Mouse (Mus musculus) midbrain, embryonic 14.5 days (tissue): Measurements from ENCODE around the gene Gpr3. TPM values are rescaled to one million over a fixed set of nuclear protein-coding genes. Genes with fewer than 3 reads are reported as not detected.

ENCODE experiments used
- ATAC-seq: fragments of 200-750 bp; cut with Nextera tagmentation; 2 replicates; pipeline ENCODE4 v1.8.0; 2017; ENCODE audit warnings: moderate number of reproducible peaks, moderate library complexity; ENCODE audit not compliant: low FRiP score, low TSS enrichment
- DNase-seq: peaks from one replicate; pipeline ENCODE4 v3.0.0-alpha.2; 2015
- H3K27ac ChIP-seq: fragments of 300-500 bp; sonication (generic); replicated peaks from 2 replicates; pipeline ENCODE4 v1.5.1; 2014; ENCODE audit warnings: mild to moderate bottlenecking, low read depth, low read length, moderate library complexity
- H3K27me3 ChIP-seq: fragments of 300-500 bp; sonication (generic); 2 replicates; pipeline ENCODE4 v1.6.1; 2014; ENCODE audit warnings: low read length, control low read depth, mixed read lengths; ENCODE audit not compliant: control insufficient read depth, insufficient read depth
- H3K36me3 ChIP-seq: fragments of 300-500 bp; sonication (generic); 2 replicates; pipeline ENCODE4 v1.6.1; 2014; ENCODE audit warnings: low read length, control low read depth; ENCODE audit not compliant: control insufficient read depth, insufficient read depth
- H3K4me1 ChIP-seq: fragments of 300-500 bp; sonication (generic); 2 replicates; pipeline ENCODE4 v1.6.1; 2014; ENCODE audit warnings: mild to moderate bottlenecking, antibody characterized with exemption, low read length, control low read depth; ENCODE audit not compliant: control insufficient read depth, insufficient read depth
- H3K4me2 ChIP-seq: fragments of 300-500 bp; sonication (generic); 2 replicates; pipeline ENCODE4 v1.6.1; 2014; ENCODE audit warnings: mild to moderate bottlenecking, low read length, moderate library complexity
- H3K4me3 ChIP-seq: fragments of 300-500 bp; sonication (generic); replicated peaks from 2 replicates; pipeline ENCODE4 v1.5.1; 2014; ENCODE audit warnings: low read depth, low read length
- H3K9ac ChIP-seq: fragments of 300-500 bp; sonication (generic); replicated peaks from 2 replicates; pipeline ENCODE4 v1.6.1; 2014; ENCODE audit warnings: mild to moderate bottlenecking, low read length, moderate library complexity
- H3K9me3 ChIP-seq: fragments of 300-500 bp; sonication (generic); 2 replicates; pipeline ENCODE4 v1.6.1; 2016; ENCODE audit warnings: low read length, control low read depth, mixed read lengths; ENCODE audit not compliant: control insufficient read depth
- WGBS: fragments of 180-500 bp; shearing (Covaris S2); extraction: QIAGEN DNeasy Blood & Tissue Kit; methylation state at CpG from one replicate; pipeline ENCODE4 v1.1.7; 2014; 5-methylcytosine and 5-hydroxymethylcytosine counted together
- polyA plus RNA-seq: library from polyadenylated mRNA; unstranded; fragments of >200 nt; fragmentation: Nextera tagmentation; extraction: Ambion mirVana; gene quantifications from 2 replicates; pipeline ENCODE4 v1.2.1, GENCODE M21; 2014

The Gpr3 gene
- polyA plus RNA-seq, 1 experiment from 2014 or later, result 1.3 TPM

- H3K9ac ChIP-seq, result no peak overlapping the region
- no peak overlapping the region for H3K4me3 ChIP-seq
- no peak overlapping the region for H3K4me2 ChIP-seq
- no peaks in the 10 kb centered on the region for H3K27me3 ChIP-seq
- 49% methylated on average over 10 of the region's 10 CpGs for WGBS
- ATAC-seq (no peak), DNase-seq (no peak)
- H3K27ac ChIP-seq, result no peak overlapping the region; the same call in 1 of the 2 replicates
- H3K9me3 ChIP-seq, result no peaks in the 10 kb centered on the region
- peaks cover 57% of the 10 kb centered on the region for H3K36me3 ChIP-seq
- 0 out of 2 replicates have a peak, but pooled peaks cover 6% of the 10 kb centered on the region for H3K4me1 ChIP-seq
These were observed 22.9 kb downstream of the Gpr3 start for GRCm38 (mm10) chr4:133189396-133189795.

GRCm38 (mm10) chr4:133186856-133187255, 25.5 kb downstream of the Gpr3 start:
- Histone ChIP-seq H3K27me3 (no peaks in the 10 kb centered on the region), H3K9ac (no peak overlapping the region), H3K9me3 (no peaks in the 10 kb centered on the region), H3K4me3 (no peak overlapping the region), H3K4me1 (peaks cover 6% of the 10 kb centered on the region; the same call in 1 of the 2 replicates), H3K36me3 (peaks cover 34% of the 10 kb centered on the region), H3K4me2 (no peak overlapping the region), H3K27ac (no peak overlapping the region)
- ATAC-seq (no peak), DNase-seq (no peak)
- 96% methylated on average over 5 of the region's 5 CpGs for WGBS

DNA sequence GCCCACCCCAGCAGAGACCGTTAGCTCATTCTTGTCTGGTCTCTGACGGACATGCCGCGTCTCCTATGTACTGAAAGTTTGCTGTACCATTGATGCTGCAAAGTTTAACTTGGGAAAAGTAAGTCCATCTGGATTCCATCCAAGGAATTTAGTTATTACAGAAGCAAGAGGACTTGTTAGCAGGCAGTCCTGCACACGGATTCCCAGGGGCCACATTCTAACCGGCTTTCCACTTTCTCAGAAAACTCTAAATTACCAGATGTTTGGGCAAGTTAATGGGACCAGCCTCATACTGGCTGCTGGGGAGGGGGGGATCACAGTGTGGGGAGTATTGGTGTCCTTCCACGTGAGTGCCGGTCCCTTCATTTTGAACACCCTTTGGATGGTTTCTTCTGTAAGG, 26.4 kb downstream of the Gpr3 start:
- Histone ChIP-seq H3K36me3 (peaks cover 25% of the 10 kb centered on the region), H3K27ac (no peak overlapping the region), H3K4me2 (no peak overlapping the region), H3K4me3 (no peak overlapping the region), H3K9me3 (no peaks in the 10 kb centered on the region), H3K27me3 (no peaks in the 10 kb centered on the region), H3K9ac (no peak overlapping the region), H3K4me1 (peaks cover 6% of the 10 kb centered on the region; the same call in 1 of the 2 replicates)
- ATAC-seq, result no peak
- DNase-seq, result no peak
- WGBS, result 93% methylated on average over 8 of the region's 8 CpGs

- H3K4me2 ChIP-seq, result no peak overlapping the region
- H3K4me3 ChIP-seq, result no peak overlapping the region
- no peaks in the 10 kb centered on the region for H3K9me3 ChIP-seq
- DNase-seq, result peak; percentile 56
- no peak for ATAC-seq
- peaks cover 17% of the 10 kb centered on the region for H3K36me3 ChIP-seq
- peak overlapping the region; percentile 49 for H3K27ac ChIP-seq
- peaks cover 6% of the 10 kb centered on the region; the same call in 1 of the 2 replicates for H3K4me1 ChIP-seq
- H3K27me3 ChIP-seq, result no peaks in the 10 kb centered on the region
- 53% methylated on average over 15 of the region's 15 CpGs for WGBS
- peak overlapping the region; percentile 20; the same call in 1 of the 2 replicates for H3K9ac ChIP-seq
These were observed 27.3 kb downstream of the Gpr3 start for GRCm38 (mm10) chr4:133184898-133185665.

- Histone ChIP-seq H3K9ac (no peak overlapping the region), H3K4me3 (no peak overlapping the region), H3K4me1 (peaks cover 6% of the 10 kb centered on the region; the same call in 1 of the 2 replicates), H3K27ac (peak overlapping the region; percentile 49; the same call in 1 of the 2 replicates), H3K36me3 (peaks cover 13% of the 10 kb centered on the region), H3K4me2 (no peak overlapping the region), H3K9me3 (no peaks in the 10 kb centered on the region), H3K27me3 (no peaks in the 10 kb centered on the region)
- ATAC-seq (no peak), DNase-seq (no peak)
- 65% methylated on average over 14 of the region's 14 CpGs for WGBS
These were observed 28.1 kb downstream of the Gpr3 start for GRCm38 (mm10) chr4:133184031-133184897.

DNA sequence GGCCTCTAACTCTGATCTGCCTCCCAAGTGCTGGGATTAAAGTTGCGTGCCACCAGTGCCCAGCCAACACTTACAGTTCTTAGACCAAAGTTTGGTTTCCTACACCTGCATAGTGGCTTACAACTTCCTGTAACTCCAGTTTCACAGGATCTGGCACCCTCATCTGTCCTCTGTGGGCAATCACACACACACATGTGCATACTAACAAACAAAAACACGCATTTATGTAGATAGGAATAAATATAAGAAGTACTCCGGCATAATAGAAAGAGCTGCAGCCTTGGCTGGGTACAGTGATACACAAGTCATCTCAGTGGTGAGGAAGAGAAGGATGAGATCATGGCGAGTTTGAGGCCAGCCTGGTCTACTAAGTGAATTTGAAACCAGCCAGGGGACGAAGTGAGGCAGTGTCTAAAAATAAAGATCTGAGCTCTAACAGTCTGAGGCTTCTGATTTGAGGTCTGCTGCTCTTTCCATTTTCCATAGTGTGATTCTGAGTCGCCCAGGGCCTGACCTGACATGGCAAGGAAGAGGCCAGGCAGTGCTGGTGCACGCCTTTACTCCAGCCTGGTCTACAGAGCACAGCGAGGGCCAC, 29.8 kb downstream of the Gpr3 start:
- no peak for ATAC-seq
- DNase-seq, result no peak
- Histone ChIP-seq H3K9ac (no peak overlapping the region), H3K4me3 (no peak overlapping the region), H3K9me3 (no peaks in the 10 kb centered on the region), H3K4me1 (peaks cover 6% of the 10 kb centered on the region; the same call in 1 of the 2 replicates), H3K36me3 (peaks cover 3% of the 10 kb centered on the region), H3K27me3 (no peaks in the 10 kb centered on the region), H3K27ac (no peak overlapping the region), H3K4me2 (no peak overlapping the region)
- WGBS, result 94% methylated on average over 8 of the region's 8 CpGs

GRCm38 (mm10) chr4:133179258-133179657, 33.1 kb downstream of the Gpr3 start:
- DNase-seq, result no peak
- no peak overlapping the region for H3K9ac ChIP-seq
- WGBS, result 97% methylated on average over 7 of the region's 7 CpGs
- H3K27ac ChIP-seq, result no peak overlapping the region
- H3K9me3 ChIP-seq, result no peaks in the 10 kb centered on the region
- H3K27me3 ChIP-seq, result no peaks in the 10 kb centered on the region
- H3K4me2 ChIP-seq, result no peak overlapping the region
- ATAC-seq, result no peak
- no peak overlapping the region for H3K4me3 ChIP-seq
- peaks cover 18% of the 10 kb centered on the region for H3K4me1 ChIP-seq
- H3K36me3 ChIP-seq, result peaks cover 4% of the 10 kb centered on the region; the same call in 1 of the 2 replicates

GRCm38 (mm10) chr4:133178305-133178704, 34.0 kb downstream of the Gpr3 start:
- Histone ChIP-seq H3K4me2 (no peak overlapping the region), H3K4me1 (peaks cover 18% of the 10 kb centered on the region), H3K9ac (no peak overlapping the region), H3K27me3 (no peaks in the 10 kb centered on the region), H3K36me3 (peaks cover 4% of the 10 kb centered on the region; the same call in 1 of the 2 replicates), H3K4me3 (no peak overlapping the region), H3K9me3 (no peaks in the 10 kb centered on the region), H3K27ac (no peak overlapping the region)
- ATAC-seq (no peak), DNase-seq (no peak)
- 90% methylated on average over 5 of the region's 5 CpGs for WGBS
